ENCODE assay signal across 9 mouse cellular contexts in the genomic region with DNA sequence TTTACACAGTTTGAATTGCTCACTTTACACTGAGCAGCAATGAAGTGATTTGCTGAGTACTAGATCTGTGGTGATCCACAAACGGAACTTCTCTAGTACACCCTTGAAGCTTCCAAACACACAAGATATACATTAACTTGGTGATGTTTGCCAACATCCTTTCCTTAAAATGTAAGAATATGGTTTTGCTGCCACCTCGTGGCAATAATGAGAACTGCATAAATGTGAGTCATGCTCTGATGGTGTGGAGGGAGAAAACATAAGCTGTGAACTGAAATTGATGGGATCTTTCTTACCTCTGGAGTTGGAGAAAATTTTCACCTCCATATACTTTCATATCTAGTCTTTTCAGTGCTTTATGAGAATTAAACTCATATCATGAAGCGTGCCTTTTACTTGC. TPM values are rescaled to one million over a fixed set of nuclear protein-coding genes. Genes with fewer than 3 reads are reported as not detected.
A peak's percentile ranks its signal among the peaks of the same experiment; 100 is the strongest.
DNase-seq lines count a peak whose midpoint lies in the region; ATAC-seq lines count a peak whose summit lies in the region.
"Had no signal": no experiment of that assay in that cellular context is flagged by ENCODE, and none has a peak within 500 bp of the region (broad histone marks: within the 10 kb centered on the region; RNA-seq: fewer than 3 reads in every experiment).

No protein-coding gene starts in this region.

- WGBS in midbrain, embryonic 10.5 days: 14% methylated on average over 3 of the region's 3 CpGs
- WGBS in midbrain, embryonic 13.5 days: 9% methylated on average over 3 of the region's 3 CpGs

- no peak for ATAC-seq in midbrain, embryonic 13.5 days
- no peak for ATAC-seq in erythroid progenitor cell, adult 5-6 weeks (replicated peaks; ENCODE audit: low FRiP score, poor library complexity, severe bottlenecking)

- 0 out of 2 replicates have a peak, but pooled peaks cover 6% of the 10 kb centered on the region for H3K27me3 ChIP-seq in midbrain, embryonic 10.5 days (ENCODE audit: low read depth, poor library complexity, severe bottlenecking)
- H3K27me3 ChIP-seq in midbrain, embryonic 13.5 days: no peaks in the 10 kb centered on the region

- peak; percentile 24 for DNase-seq in midbrain, embryonic 10.5 days (ENCODE audit: low spot score)
- peak; percentile 23 for DNase-seq in T-cell, adult 2 months (ENCODE audit: low spot score)
- DNase-seq in cerebellum, postnatal 4 days (ENCODE audit: low spot score in 2 of 2): peak; percentile 22 to 67
- DNase-seq in hindlimb bud, embryonic 11.5 days (ENCODE audit: extremely low spot score, low read depth, low spot score): peak; percentile 79
- peak; percentile 57 to 69 for DNase-seq in left cerebral cortex, postnatal 25 days (ENCODE audit: low spot score in 2 of 2)
- peak; percentile 43 for DNase-seq in ovary, postnatal 14 days (ENCODE audit: low spot score)

- no peak overlapping the region for H3K4me3 ChIP-seq in midbrain, embryonic 10.5 days
- no peak overlapping the region for H3K4me3 ChIP-seq in midbrain, embryonic 13.5 days (replicated peaks)
- H3K4me3 ChIP-seq: myocyte had no signal

- no peak overlapping the region for H3K4me2 ChIP-seq in midbrain, embryonic 13.5 days (replicated peaks)

- intact Hi-C loops in left cerebral cortex, postnatal 25 days (cut with DNase I): loop anchor here (5.0 kb wide), 2 partner anchors 84 to 274 kb away; no protein-coding TSS in a partner anchor

- no peak overlapping the region for H3K27ac ChIP-seq in midbrain, embryonic 10.5 days (replicated peaks)
- H3K27ac ChIP-seq in midbrain, embryonic 13.5 days: no peak overlapping the region

- no peaks in the 10 kb centered on the region for H3K4me1 ChIP-seq in midbrain, embryonic 10.5 days
- H3K4me1 ChIP-seq in midbrain, embryonic 13.5 days (replicated peaks): no peaks in the 10 kb centered on the region

- no peak overlapping the region for H3K9ac ChIP-seq in midbrain, embryonic 13.5 days (replicated peaks)

- no peaks in the 10 kb centered on the region for H3K9me3 ChIP-seq in midbrain, embryonic 10.5 days (replicated peaks)
- H3K9me3 ChIP-seq in midbrain, embryonic 13.5 days: no peaks in the 10 kb centered on the region

- H3K36me3 ChIP-seq in midbrain, embryonic 10.5 days: no peaks in the 10 kb centered on the region
- H3K36me3 ChIP-seq in midbrain, embryonic 13.5 days: no peaks in the 10 kb centered on the region

RNA-seq across cellular contexts. Expression of gene Bex3, which starts 51.6 kb away (rescaled TPM):
- polyA plus RNA-seq in midbrain, embryonic 10.5 days (2016; fragmentation: Nextera tagmentation; extraction: Ambion mirVana): 627 and 636 TPM in 2 replicates
- 705 TPM in 2 replicates for polyA plus RNA-seq in midbrain, embryonic 13.5 days (2015; fragmentation: Nextera tagmentation; extraction: Ambion mirVana)
- 100 to 1,000 TPM; 307 to 324 TPM for total RNA-seq in left cerebral cortex, postnatal 25 days (2021)
- 96.2 and 127 TPM in 2 replicates for total RNA-seq in erythroid progenitor cell, adult 5-6 weeks (2015; ENCODE audit: low replicate concordance)
- total RNA-seq in erythroid progenitor cell, adult 5-6 weeks (2017; ENCODE audit: low replicate concordance): 26.9 and 32.9 TPM in 2 replicates

Comparison
In these comparisons a context has a peak if more than half of its experiments do, and no peak if none do; other contexts are left out.
1. DNase-seq: peak in every context shown above with its lines; median percentile 79 in hindlimb bud, embryonic 11.5 days; 63 in left cerebral cortex, postnatal 25 days; 44 in cerebellum, postnatal 4 days; 43 in ovary, postnatal 14 days; 24 in midbrain, embryonic 10.5 days; 23 in T-cell, adult 2 months.